Mouse (Mus musculus): ENCODE measurements around the gene Ppm1l. TPM values are rescaled to one million over a fixed set of nuclear protein-coding genes. Genes with fewer than 3 reads are reported as not detected.

The Ppm1l gene
- total RNA-seq, 2 experiments from 2014 or later, result 77.3 to 84.5 TPM

DNA sequence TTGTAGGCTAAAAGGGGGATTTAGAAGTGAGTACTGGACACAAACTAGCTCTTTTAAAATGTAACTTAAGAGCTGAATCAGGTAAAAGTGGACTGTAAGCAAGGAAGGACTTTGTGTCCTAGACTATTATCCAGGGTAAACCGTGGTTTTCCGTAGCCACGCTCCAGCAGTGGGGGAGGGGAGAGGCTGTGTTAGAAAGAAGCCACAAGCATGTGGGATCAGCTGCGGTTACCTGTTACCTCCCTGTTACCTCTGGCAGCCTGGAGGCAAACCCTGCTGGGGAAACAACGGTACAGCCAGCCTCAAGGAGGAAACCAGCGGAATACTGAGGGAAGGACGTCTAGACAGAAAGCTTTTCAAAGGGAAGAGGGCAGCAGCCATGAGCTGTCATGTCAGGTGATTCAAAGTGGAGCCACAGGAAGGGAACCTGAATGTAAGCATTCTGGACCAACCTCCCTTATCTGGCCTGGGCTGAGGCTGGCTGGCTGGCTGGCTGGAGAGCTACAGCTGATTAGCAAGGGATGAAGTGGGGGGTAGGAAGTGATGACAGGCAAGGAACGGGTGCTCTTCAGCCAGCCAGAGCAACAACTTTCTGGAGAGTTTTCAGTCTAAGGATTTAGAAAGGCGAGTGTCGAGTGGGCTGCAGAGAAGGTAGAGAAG, 271.6 kb downstream of the Ppm1l start:
- DNase-seq (ENCODE audit: low spot score in 2 of 2), result no peak

DNA sequence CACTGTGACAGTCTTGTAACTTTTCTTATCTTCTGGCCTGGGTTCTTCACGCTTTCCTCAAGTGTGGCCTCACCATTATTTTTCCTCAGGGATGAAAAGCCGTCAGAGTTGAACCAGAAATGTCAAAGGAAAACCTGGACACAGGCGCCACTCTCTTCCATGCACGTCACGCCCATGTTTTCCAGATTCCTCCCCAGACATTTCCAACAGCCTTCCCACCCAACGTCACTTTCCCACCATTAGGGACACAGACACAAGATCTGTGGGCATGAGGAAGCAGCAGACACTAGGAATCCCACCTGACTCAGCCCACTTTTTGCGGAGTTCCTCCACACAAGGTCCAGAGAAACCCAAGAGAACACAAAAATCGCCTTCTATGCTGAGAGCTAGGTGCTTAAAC, 276.8 kb downstream of the Ppm1l start:
- DNase-seq (ENCODE audit: low spot score in 2 of 2), result no peak

DNA sequence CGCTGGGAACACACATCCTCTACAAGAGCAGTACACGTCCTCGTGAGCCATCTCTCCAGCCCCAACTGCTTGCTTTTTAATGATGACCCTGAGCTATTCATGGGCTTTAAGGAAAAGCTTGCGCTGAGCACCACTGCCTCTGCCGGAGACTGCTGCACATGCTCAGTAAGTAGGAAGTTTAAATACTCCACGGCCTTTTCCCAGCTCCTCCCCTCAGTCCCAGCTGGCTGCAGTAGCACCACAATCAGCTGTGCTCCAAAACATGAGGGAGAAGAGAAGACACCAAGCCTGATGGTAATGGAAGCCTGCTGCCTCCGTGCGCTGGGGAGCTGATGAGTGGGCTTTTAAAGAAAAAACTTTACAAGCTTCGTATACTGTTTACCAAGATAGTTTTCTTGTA, 277.4 kb downstream of the Ppm1l start:
- peak in 1 of 2 experiments; percentile 26 for DNase-seq (ENCODE audit: low spot score in 2 of 2)

DNA sequence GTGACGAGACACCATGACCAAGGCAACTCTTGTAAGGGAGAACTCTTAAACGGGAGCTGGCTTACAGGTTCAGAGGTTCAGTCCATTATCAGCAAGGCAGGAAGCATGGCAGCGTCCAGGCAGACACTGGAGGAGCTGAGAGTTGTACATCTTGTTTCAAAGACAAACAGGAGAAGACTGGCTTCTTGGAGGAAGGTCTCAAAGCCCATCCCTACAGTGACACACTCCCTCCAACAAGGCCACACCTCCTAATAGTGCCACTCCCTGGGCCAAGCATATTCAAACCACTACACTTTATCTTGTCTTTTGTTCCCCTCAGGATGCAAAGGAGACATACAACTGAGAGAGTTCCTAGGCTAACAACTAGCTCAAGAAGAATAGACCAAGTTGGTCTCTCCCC, 279.5 kb downstream of the Ppm1l start:
- no peak for DNase-seq (ENCODE audit: low spot score in 2 of 2)

DNA sequence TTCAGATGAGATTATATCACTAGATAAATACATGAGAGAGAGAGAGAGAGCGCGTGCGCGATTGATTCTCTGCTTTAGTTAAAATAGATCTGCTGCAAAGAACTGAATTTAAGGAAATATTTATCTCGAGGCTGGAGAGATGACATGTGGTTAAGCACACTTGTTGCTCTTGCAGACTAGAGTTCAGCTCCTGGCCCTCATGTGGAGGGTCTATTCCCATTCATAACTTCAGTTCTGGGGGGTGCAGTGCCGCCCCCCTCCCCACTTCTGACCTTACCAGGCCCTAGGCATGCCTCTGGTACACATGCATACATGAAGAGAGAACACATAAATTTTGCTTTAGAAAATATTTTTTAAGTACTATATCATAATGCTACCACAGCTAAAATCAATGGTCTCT, 280.6 kb downstream of the Ppm1l start:
- DNase-seq (ENCODE audit: low spot score in 2 of 2), result no peak

DNA sequence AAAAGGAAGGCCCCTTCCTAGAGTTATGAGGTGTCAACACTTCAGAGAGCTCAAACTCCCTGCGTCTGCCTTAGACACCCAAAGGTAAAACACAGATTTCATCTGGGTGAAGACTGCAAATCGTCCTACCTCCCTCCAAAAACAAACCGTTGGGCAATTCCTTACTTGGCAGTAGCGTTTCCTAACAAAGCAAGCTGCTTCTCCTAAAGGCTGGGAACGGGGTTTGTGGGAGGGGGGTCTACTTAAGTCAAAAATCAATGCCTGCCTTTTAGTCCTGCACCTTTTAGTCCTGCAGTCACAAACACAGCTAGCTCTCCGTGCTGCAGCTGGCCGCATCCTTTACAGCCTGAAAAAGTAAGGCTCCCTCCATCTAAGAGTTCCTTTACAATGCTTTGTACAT, 281.2 kb downstream of the Ppm1l start:
- DNase-seq (ENCODE audit: low spot score in 2 of 2), result no peak

DNA sequence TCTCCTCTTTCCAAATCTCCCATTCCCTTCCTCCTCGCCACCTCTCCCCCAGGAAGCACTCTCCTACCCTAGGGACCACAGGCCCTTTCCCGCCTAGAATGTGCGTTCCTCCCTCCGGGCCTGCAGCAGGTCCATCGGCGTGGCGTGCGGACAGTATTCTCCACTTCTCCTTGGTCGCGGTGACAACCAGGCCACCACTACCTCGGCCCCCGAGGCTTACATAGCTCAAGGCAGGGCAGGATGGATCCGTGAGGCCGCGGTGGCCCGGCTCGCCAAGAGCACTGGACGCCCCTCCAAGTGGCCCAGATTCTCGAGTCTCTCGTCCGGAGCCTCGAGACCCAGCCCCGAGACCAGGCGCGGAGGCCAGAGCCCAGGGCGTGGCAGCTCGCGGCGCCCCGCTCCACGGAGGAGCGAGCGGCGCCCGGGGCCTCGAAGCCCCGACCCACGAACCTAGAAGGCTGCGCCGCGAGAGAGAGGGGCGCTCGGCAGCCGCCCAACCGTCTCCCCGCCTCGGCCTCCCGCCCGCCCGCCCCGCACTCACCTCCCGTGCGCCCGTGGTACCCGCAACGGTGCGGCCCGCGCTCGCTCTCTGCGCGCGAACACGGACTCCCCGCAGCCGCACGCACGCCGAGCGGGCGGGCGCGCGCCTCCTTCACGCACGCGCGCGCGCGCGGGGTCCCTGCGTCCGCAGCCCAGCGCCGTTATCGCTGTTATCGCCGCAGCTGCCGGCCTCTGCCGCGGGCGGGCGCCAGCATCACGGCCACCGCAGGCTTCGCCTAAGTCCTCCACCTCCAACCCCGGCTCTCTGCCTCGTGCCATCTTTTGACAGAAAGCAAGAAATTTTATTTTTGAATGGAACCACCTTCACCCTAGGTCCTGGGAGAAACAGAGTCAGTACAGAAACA, 281.9 kb downstream of the Ppm1l start, which contains the start of gene B3galnt1:
Gene B3galnt1, minus strand, starts transcription at position 700 of the 905 bp plus-strand sequence.
- peak; percentile 52 to 67 for DNase-seq (ENCODE audit: low spot score in 2 of 2)

DNA sequence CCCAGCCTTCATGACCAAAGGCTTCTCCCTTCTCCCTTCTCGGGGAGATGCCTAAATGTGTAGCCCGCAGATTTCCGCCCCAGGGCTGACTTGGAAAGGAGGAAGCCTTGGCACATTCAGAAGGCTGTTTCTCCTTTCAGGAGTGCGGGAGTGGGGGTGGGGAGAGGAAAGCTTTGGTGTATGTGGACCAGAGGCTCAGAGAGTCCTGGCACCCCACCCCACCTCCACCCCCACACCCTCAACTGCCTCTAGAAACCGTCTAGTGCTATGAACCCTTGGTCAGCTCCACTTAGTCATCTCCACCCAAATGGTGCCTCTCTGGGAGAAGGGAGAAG, 282.5 kb downstream of the Ppm1l start:
- DNase-seq (ENCODE audit: low spot score in 2 of 2), result peak in 1 of 2 experiments; percentile 38

DNA sequence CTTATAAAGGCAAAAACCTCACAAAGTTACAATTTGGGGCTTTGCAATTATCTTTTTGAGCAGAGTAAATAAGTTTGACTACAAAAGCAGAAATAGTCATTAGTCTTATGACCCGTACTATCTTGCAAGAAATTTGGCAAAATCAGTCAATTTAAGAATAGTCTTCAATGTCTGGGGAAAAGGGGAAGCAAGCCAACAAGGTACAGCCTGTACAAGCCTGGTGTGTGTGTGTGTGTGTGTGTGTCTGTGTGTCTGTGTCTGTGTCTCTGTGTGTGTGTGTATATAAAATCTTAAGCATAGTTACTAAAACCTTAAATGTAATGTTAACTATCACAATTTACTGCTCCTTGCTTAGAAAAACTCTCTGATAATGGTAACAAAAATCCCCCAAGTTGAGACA, 290.3 kb downstream of the Ppm1l start:
- DNase-seq (ENCODE audit: low spot score in 2 of 2), result no peak

DNA sequence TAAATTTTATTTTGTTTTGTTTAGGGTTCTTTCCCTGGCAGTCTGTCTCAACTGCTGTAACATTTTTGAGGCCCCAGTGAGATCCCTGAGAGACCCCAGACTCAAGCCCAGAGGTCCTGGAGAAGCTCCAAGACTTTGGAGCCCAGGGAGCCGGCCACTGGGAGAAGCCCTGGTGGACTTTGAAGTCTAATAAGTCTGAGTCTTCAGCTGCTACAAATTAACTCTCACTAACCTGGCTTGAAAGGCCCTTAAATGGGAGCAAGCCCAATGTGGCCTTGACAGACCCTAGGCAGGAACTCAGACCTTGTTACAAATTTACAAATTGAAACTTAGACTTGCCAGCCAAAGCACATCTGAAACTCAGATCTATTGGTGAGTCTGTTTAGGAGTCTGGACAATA, 290.8 kb downstream of the Ppm1l start:
- no peak for DNase-seq (ENCODE audit: low spot score in 2 of 2)

DNA sequence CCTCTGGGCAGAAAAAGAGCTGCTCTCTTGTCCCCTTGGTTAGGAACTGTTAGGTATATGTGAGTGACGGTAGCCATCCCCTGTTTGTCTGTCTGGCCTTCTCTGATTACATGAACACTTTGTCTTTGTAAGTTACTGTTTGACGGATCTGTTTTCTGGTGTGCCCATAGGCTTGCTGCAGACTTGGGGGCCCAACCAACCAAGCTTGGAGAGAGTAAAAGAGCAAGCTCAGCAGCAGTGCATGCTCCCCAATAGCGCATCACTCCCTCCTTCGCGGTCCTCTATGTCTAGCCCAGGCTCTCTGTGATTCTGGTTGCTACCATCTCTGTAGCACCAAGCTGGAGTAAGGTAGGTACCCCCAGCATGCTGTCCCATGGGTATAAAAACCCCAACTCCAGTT, 291.2 kb downstream of the Ppm1l start:
- DNase-seq (ENCODE audit: low spot score in 2 of 2), result no peak

Other genes starting within 250 kb of the Ppm1l start
- 10 to 100 TPM; 65.7 to 71.1 TPM for gene Kpna4, start 189.7 kb upstream of the Ppm1l start, total RNA-seq (2021)
- gene Arl14, start 94.4 kb upstream of the Ppm1l start, total RNA-seq (2021), result not detected